7 mouse cellular contexts compared by ENCODE assay signal in the genomic region with DNA sequence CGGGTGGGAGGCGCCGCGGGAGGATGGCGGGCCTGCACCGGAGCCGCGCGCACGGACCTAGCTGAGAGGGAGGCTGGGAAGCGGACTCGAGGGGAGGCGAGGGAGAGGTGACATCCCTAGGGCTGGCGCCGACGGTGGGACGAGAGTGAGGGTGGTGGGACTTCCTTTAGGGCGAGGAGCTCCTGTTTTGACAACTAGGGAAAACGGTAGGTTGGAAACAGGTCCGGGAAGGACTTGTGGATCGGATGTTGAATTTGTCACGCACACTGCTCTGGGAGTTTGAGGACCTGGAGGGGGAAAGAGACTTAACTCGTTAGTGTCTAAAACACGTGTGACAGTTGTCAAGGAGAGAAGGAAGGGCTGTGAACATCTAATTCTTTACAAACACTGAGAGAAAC. TPM values are rescaled to one million over a fixed set of nuclear protein-coding genes. Genes with fewer than 3 reads are reported as not detected.
DNase-seq lines count a peak whose midpoint lies in the region; ATAC-seq lines count a peak whose summit lies in the region.

No protein-coding gene starts in this region.

- H3K36me3 ChIP-seq in lung, embryonic 15.5 days = 0 out of 2 replicates have a peak, but pooled peaks cover 2% of the 10 kb centered on the region
- no peaks in the 10 kb centered on the region; the same call in 1 of the 2 replicates for H3K36me3 ChIP-seq in embryonic facial prominence, embryonic 15.5 days
- H3K36me3 ChIP-seq in limb, embryonic 12.5 days = peaks cover 13% of the 10 kb centered on the region
- no peaks in the 10 kb centered on the region; the same call in 1 of the 2 replicates for H3K36me3 ChIP-seq in stomach, embryonic 14.5 days (ENCODE audit: control insufficient read depth, insufficient read depth, low read length)

- peaks cover 12% of the 10 kb centered on the region for H3K4me1 ChIP-seq in lung, embryonic 15.5 days
- peaks cover 8% of the 10 kb centered on the region for H3K4me1 ChIP-seq in embryonic facial prominence, embryonic 15.5 days
- peaks cover 7% of the 10 kb centered on the region for H3K4me1 ChIP-seq in limb, embryonic 12.5 days (replicated peaks)
- peaks cover 6% of the 10 kb centered on the region; the same call in 1 of the 2 replicates for H3K4me1 ChIP-seq in stomach, embryonic 14.5 days (ENCODE audit: control insufficient read depth, insufficient read depth, low read length)

- peak overlapping the region; percentile 62 for H3K4me2 ChIP-seq in lung, embryonic 15.5 days
- H3K4me2 ChIP-seq in embryonic facial prominence, embryonic 15.5 days (replicated peaks) = peak overlapping the region; percentile 58
- H3K4me2 ChIP-seq in limb, embryonic 12.5 days = peak overlapping the region; percentile 70
- peak overlapping the region; percentile 65 for H3K4me2 ChIP-seq in stomach, embryonic 14.5 days (replicated peaks; ENCODE audit: low read depth, low read length)

- H3K4me3 ChIP-seq in lung, embryonic 15.5 days = peak overlapping the region; percentile 90
- H3K4me3 ChIP-seq in embryonic facial prominence, embryonic 15.5 days (replicated peaks) = peak overlapping the region; percentile 89
- peak overlapping the region; percentile 78 for H3K4me3 ChIP-seq in limb, embryonic 12.5 days (replicated peaks)
- peak overlapping the region; percentile 75 for H3K4me3 ChIP-seq in stomach, embryonic 14.5 days (ENCODE audit: low read depth, low read length)

- no peaks in the 10 kb centered on the region for H3K27me3 ChIP-seq in lung, embryonic 15.5 days
- no peaks in the 10 kb centered on the region for H3K27me3 ChIP-seq in embryonic facial prominence, embryonic 15.5 days
- H3K27me3 ChIP-seq in limb, embryonic 12.5 days = no peaks in the 10 kb centered on the region
- H3K27me3 ChIP-seq in stomach, embryonic 14.5 days (ENCODE audit: control insufficient read depth, insufficient read depth, low read length) = no peaks in the 10 kb centered on the region

- no peak for DNase-seq in lung, adult 18-20 months
- DNase-seq in adrenal gland, adult 18-20 months (ENCODE audit: low spot score in 2 of 2) = no peak
- DNase-seq in cerebellum, postnatal 25 days = no peak

- no peaks in the 10 kb centered on the region for H3K9me3 ChIP-seq in lung, embryonic 15.5 days
- no peaks in the 10 kb centered on the region for H3K9me3 ChIP-seq in embryonic facial prominence, embryonic 15.5 days (replicated peaks)
- no peaks in the 10 kb centered on the region for H3K9me3 ChIP-seq in limb, embryonic 12.5 days
- H3K9me3 ChIP-seq in stomach, embryonic 14.5 days (ENCODE audit: control insufficient read depth, low read depth, low read length) = no peaks in the 10 kb centered on the region

- H3K27ac ChIP-seq in lung, embryonic 15.5 days = peak overlapping the region; percentile 94
- peak overlapping the region; percentile 95 for H3K27ac ChIP-seq in embryonic facial prominence, embryonic 15.5 days (replicated peaks)
- H3K27ac ChIP-seq in limb, embryonic 12.5 days = peak overlapping the region; percentile 99
- H3K27ac ChIP-seq in stomach, embryonic 14.5 days (ENCODE audit: low read length) = peak overlapping the region; percentile 88

- under 1% methylated on average over 24 of the region's 24 CpGs for WGBS in lung, embryonic 15.5 days
- 0% methylated on average over 24 of the region's 24 CpGs for WGBS in embryonic facial prominence, embryonic 15.5 days
- 1% methylated on average over 24 of the region's 24 CpGs for WGBS in limb, embryonic 12.5 days
- WGBS in stomach, embryonic 14.5 days = 0% methylated on average over 22 of the region's 24 CpGs

- peak; percentile 83 for ATAC-seq in lung, embryonic 15.5 days (ENCODE audit: borderline replicate concordance, extremely low read depth, low FRiP score, low TSS enrichment)
- ATAC-seq in embryonic facial prominence, embryonic 15.5 days (ENCODE audit: insufficient number of reproducible peaks, low FRiP score, low TSS enrichment, low read depth) = peak; percentile 89
- peak; percentile 88 for ATAC-seq in limb, embryonic 12.5 days (ENCODE audit: insufficient number of reproducible peaks, insufficient read depth, low FRiP score, low TSS enrichment, low read depth)
- peak; percentile 85 for ATAC-seq in stomach, embryonic 14.5 days (ENCODE audit: insufficient number of reproducible peaks, insufficient read depth, low FRiP score, low read depth)

- peak overlapping the region; percentile 97 for H3K9ac ChIP-seq in lung, embryonic 15.5 days
- H3K9ac ChIP-seq in embryonic facial prominence, embryonic 15.5 days = peak overlapping the region; percentile 88
- H3K9ac ChIP-seq in limb, embryonic 12.5 days (replicated peaks) = peak overlapping the region; percentile 97
- H3K9ac ChIP-seq in stomach, embryonic 14.5 days (replicated peaks; ENCODE audit: low read depth, low read length) = peak overlapping the region; percentile 92

RNA-seq across cellular contexts. Expression of a gene that starts 0.4 kb away (rescaled TPM):
- polyA plus RNA-seq in lung, embryonic 15.5 days (2015; fragmentation: Nextera tagmentation; extraction: Ambion mirVana) = 238 and 250 TPM in 2 replicates
- 171 and 185 TPM in 2 replicates for polyA plus RNA-seq in embryonic facial prominence, embryonic 15.5 days (2015; fragmentation: Nextera tagmentation; extraction: Ambion mirVana)
- 264 TPM in 2 replicates for polyA plus RNA-seq in limb, embryonic 12.5 days (2016; fragmentation: Nextera tagmentation; extraction: Ambion mirVana)
- 219 and 235 TPM in 2 replicates for polyA plus RNA-seq in stomach, embryonic 14.5 days (2014; fragmentation: Nextera tagmentation; extraction: Ambion mirVana)
- 10 to 100 TPM in 1 of 2 experiments, 1 to 10 TPM in 1; 7.7 to 11.9 TPM for total RNA-seq in adrenal gland, adult 18-20 months (2021)

RNA-seq across cellular contexts. Expression of a gene that starts 28.3 kb away (rescaled TPM):
- polyA plus RNA-seq in lung, embryonic 15.5 days (2015; fragmentation: Nextera tagmentation; extraction: Ambion mirVana) = 69.9 and 70.3 TPM in 2 replicates
- 99.5 and 100 TPM in 2 replicates for polyA plus RNA-seq in embryonic facial prominence, embryonic 15.5 days (2015; fragmentation: Nextera tagmentation; extraction: Ambion mirVana)
- 71.6 and 77.1 TPM in 2 replicates for polyA plus RNA-seq in limb, embryonic 12.5 days (2016; fragmentation: Nextera tagmentation; extraction: Ambion mirVana)
- polyA plus RNA-seq in stomach, embryonic 14.5 days (2014; fragmentation: Nextera tagmentation; extraction: Ambion mirVana) = 77.4 and 79.3 TPM in 2 replicates
- total RNA-seq in adrenal gland, adult 18-20 months (2021) = 10 to 100 TPM; 81.5 to 83.4 TPM

RNA-seq across cellular contexts. Expression of a gene that starts 46.8 kb away (rescaled TPM):
- 1.1 and 2.4 TPM in 2 replicates for polyA plus RNA-seq in lung, embryonic 15.5 days (2015; fragmentation: Nextera tagmentation; extraction: Ambion mirVana)
- 2.1 and 3.2 TPM in 2 replicates for polyA plus RNA-seq in embryonic facial prominence, embryonic 15.5 days (2015; fragmentation: Nextera tagmentation; extraction: Ambion mirVana)
- 3.8 and 4.8 TPM in 2 replicates for polyA plus RNA-seq in limb, embryonic 12.5 days (2016; fragmentation: Nextera tagmentation; extraction: Ambion mirVana)
- 4.8 and 5.0 TPM in 2 replicates for polyA plus RNA-seq in stomach, embryonic 14.5 days (2014; fragmentation: Nextera tagmentation; extraction: Ambion mirVana)
- total RNA-seq in adrenal gland, adult 18-20 months (2021) = 1 to 10 TPM; 2.2 to 2.8 TPM

RNA-seq across cellular contexts. Expression of a gene that starts 59.3 kb away (rescaled TPM):
- 19.2 and 21.4 TPM in 2 replicates for polyA plus RNA-seq in lung, embryonic 15.5 days (2015; fragmentation: Nextera tagmentation; extraction: Ambion mirVana)
- 18.7 and 19.7 TPM in 2 replicates for polyA plus RNA-seq in embryonic facial prominence, embryonic 15.5 days (2015; fragmentation: Nextera tagmentation; extraction: Ambion mirVana)
- 22.3 and 22.5 TPM in 2 replicates for polyA plus RNA-seq in limb, embryonic 12.5 days (2016; fragmentation: Nextera tagmentation; extraction: Ambion mirVana)
- polyA plus RNA-seq in stomach, embryonic 14.5 days (2014; fragmentation: Nextera tagmentation; extraction: Ambion mirVana) = 22.9 and 23.4 TPM in 2 replicates
- total RNA-seq in adrenal gland, adult 18-20 months (2021) = 10 to 100 TPM; 20.7 to 20.8 TPM
